27 mouse cellular contexts compared by ENCODE assay signal in genomic region chr6:89428661-89429375, GRCm38 (mm10).
A peak's percentile ranks its signal among the peaks of the same experiment; 100 is the strongest.
DNase-seq lines count a peak whose midpoint lies in the region; ATAC-seq and TF ChIP-seq lines count a peak whose summit lies in the region.
"Had no signal": no experiment of that assay in that cellular context is flagged by ENCODE, and none has a peak within 500 bp of the region (broad histone marks: within the 10 kb centered on the region; RNA-seq: fewer than 3 reads in every experiment).

No protein-coding gene starts in this region.

- ATAC-seq in intestine, embryonic 16.5 days: peak; percentile 85
- no peak for ATAC-seq in liver, embryonic 11.5 days (replicated peaks; ENCODE audit: low FRiP score)
- ATAC-seq: forebrain, embryonic 14.5 days; forebrain, postnatal 0 days; Patski had no signal

- H3K9me3 ChIP-seq in intestine, embryonic 16.5 days (ENCODE audit: control insufficient read depth, low read length): no peaks in the 10 kb centered on the region
- no peaks in the 10 kb centered on the region for H3K9me3 ChIP-seq in liver, embryonic 11.5 days (ENCODE audit: control insufficient read depth, low read length)
- H3K9me3 ChIP-seq: embryonic facial prominence, embryonic 12.5 days; embryonic facial prominence, embryonic 15.5 days; G1E; heart, embryonic 10.5 days; heart, embryonic 13.5 days had no signal

- TF ChIP-seq CTCF in kidney, adult 2 months (conservative IDR thresholded peaks at IDR 0.05; ENCODE audit: insufficient read depth, insufficient read length, low read depth, low read length): no peak
- no peak for TF ChIP-seq CTCF in small intestine, adult 2 months (IDR thresholded peaks at IDR 0.05; ENCODE audit: extremely low read depth, insufficient read length, insufficient replicate concordance, low read depth, low read length)

- no peak overlapping the region for H3K4me3 ChIP-seq in kidney, adult 2 months (ENCODE audit: insufficient read depth, low read depth, low read length)
- H3K4me3 ChIP-seq in intestine, embryonic 16.5 days (ENCODE audit: low read length): no peak overlapping the region
- H3K4me3 ChIP-seq in small intestine, adult 2 months (ENCODE audit: low read depth, low read length): no peak overlapping the region
- no peak overlapping the region for H3K4me3 ChIP-seq in liver, embryonic 11.5 days (ENCODE audit: low read depth, low read length)
- H3K4me3 ChIP-seq: embryonic facial prominence, embryonic 12.5 days; embryonic facial prominence, embryonic 15.5 days; heart, adult 2 months; heart, embryonic 10.5 days; heart, embryonic 13.5 days had no signal

- peak; percentile 61 for DNase-seq in kidney, adult 2 months
- DNase-seq in kidney, postnatal 14 days: no peak
- no peak for DNase-seq in left cerebral cortex, postnatal 25 days (ENCODE audit: low spot score in 2 of 2)
- DNase-seq in liver, embryonic 11.5 days (ENCODE audit: low spot score): no peak
- DNase-seq in cerebellum, postnatal 4 days (ENCODE audit: low spot score in 2 of 2): no peak
- DNase-seq: adrenal gland, postnatal 10 days; adrenal gland, postnatal 36 days; B cell, adult 2 months; cerebellum, adult 18-20 months; cerebellum, adult 9-10 months; cerebellum, postnatal 14 days; forebrain, postnatal 0 days; gastrocnemius, postnatal 36 days; heart, adult 2 months; heart, postnatal 14 days; heart, postnatal 4 days had no signal

- H3K27me3 ChIP-seq in kidney, adult 2 months (replicated peaks; ENCODE audit: control insufficient read depth, insufficient read depth, low read length): no peaks in the 10 kb centered on the region
- no peaks in the 10 kb centered on the region for H3K27me3 ChIP-seq in intestine, embryonic 16.5 days (replicated peaks; ENCODE audit: control insufficient read depth, insufficient read depth, low read length)
- H3K27me3 ChIP-seq in small intestine, adult 2 months (ENCODE audit: control insufficient read depth, insufficient read depth, low read length): no peaks in the 10 kb centered on the region
- H3K27me3 ChIP-seq in liver, embryonic 11.5 days (replicated peaks; ENCODE audit: control insufficient read depth, insufficient read depth, low read length): no peaks in the 10 kb centered on the region; the same call in 1 of the 2 replicates
- H3K27me3 ChIP-seq: CH12.LX; embryonic facial prominence, embryonic 12.5 days; embryonic facial prominence, embryonic 15.5 days; heart, embryonic 13.5 days; Patski had no signal

- no peaks in the 10 kb centered on the region for H3K36me3 ChIP-seq in kidney, adult 2 months (ENCODE audit: control insufficient read depth, insufficient read depth, low read length)
- no peaks in the 10 kb centered on the region for H3K36me3 ChIP-seq in intestine, embryonic 16.5 days (ENCODE audit: control insufficient read depth, insufficient read depth, low read length)
- no peaks in the 10 kb centered on the region for H3K36me3 ChIP-seq in small intestine, adult 2 months (ENCODE audit: control insufficient read depth, insufficient read depth, low read length)
- no peaks in the 10 kb centered on the region for H3K36me3 ChIP-seq in liver, embryonic 11.5 days (ENCODE audit: control insufficient read depth, insufficient read depth, low read length)
- H3K36me3 ChIP-seq: embryonic facial prominence, embryonic 12.5 days; embryonic facial prominence, embryonic 15.5 days; G1E; heart, embryonic 10.5 days; heart, embryonic 13.5 days had no signal

- intact Hi-C loops in left cerebral cortex, postnatal 25 days (cut with DNase I): no loop called here

- TF ChIP-seq POLR2A in kidney, adult 2 months (IDR thresholded peaks at IDR 0.05; ENCODE audit: low read depth, low read length): no peak
- no peak for TF ChIP-seq POLR2A in small intestine, adult 2 months (IDR thresholded peaks at IDR 0.05; ENCODE audit: low read depth, low read length)

- no peak overlapping the region for H3K9ac ChIP-seq in intestine, embryonic 16.5 days (ENCODE audit: low read depth, low read length)
- no peak overlapping the region for H3K9ac ChIP-seq in liver, embryonic 11.5 days (ENCODE audit: low read depth, low read length)
- H3K9ac ChIP-seq: embryonic facial prominence, embryonic 12.5 days; embryonic facial prominence, embryonic 15.5 days; forebrain, postnatal 0 days; heart, embryonic 13.5 days; hindbrain, embryonic 14.5 days had no signal

- H3K27ac ChIP-seq in kidney, adult 2 months (ENCODE audit: insufficient read depth, low read depth, low read length): no peak overlapping the region; the same call in 1 of the 2 replicates
- peak overlapping the region; percentile 75 for H3K27ac ChIP-seq in intestine, embryonic 16.5 days (ENCODE audit: low read length)
- peak overlapping the region; percentile 46 for H3K27ac ChIP-seq in small intestine, adult 2 months (ENCODE audit: insufficient read depth, low read depth, low read length)
- H3K27ac ChIP-seq in liver, embryonic 11.5 days (ENCODE audit: low read depth, low read length): no peak overlapping the region
- H3K27ac ChIP-seq: embryonic facial prominence, embryonic 12.5 days; embryonic facial prominence, embryonic 15.5 days; heart, adult 2 months; heart, embryonic 10.5 days; heart, embryonic 13.5 days; hindbrain, embryonic 14.5 days had no signal

- no peak overlapping the region for H3K4me2 ChIP-seq in intestine, embryonic 16.5 days (ENCODE audit: low read depth, low read length)
- H3K4me2 ChIP-seq in liver, embryonic 11.5 days: no peak overlapping the region
- H3K4me2 ChIP-seq: embryonic facial prominence, embryonic 12.5 days; embryonic facial prominence, embryonic 15.5 days; heart, embryonic 13.5 days; hindbrain, embryonic 14.5 days had no signal

- WGBS in kidney, adult 2 months: 65% methylated on average over 2 of the region's 2 CpGs
- WGBS in intestine, embryonic 16.5 days: 23% methylated on average over 2 of the region's 2 CpGs
- WGBS in small intestine, adult 2 months: 22% methylated on average over 2 of the region's 2 CpGs
- WGBS in liver, embryonic 11.5 days: 60% methylated on average over 2 of the region's 2 CpGs

- peaks cover 4% of the 10 kb centered on the region for H3K4me1 ChIP-seq in kidney, adult 2 months (ENCODE audit: control insufficient read depth, insufficient read depth, low read length)
- peaks cover 7% of the 10 kb centered on the region; the same call in 1 of the 2 replicates for H3K4me1 ChIP-seq in intestine, embryonic 16.5 days (ENCODE audit: control insufficient read depth, insufficient read depth, low read length)
- peaks cover 6% of the 10 kb centered on the region; the same call in 1 of the 2 replicates for H3K4me1 ChIP-seq in small intestine, adult 2 months (ENCODE audit: control insufficient read depth, insufficient read depth, insufficient read length, low read length)
- no peaks in the 10 kb centered on the region for H3K4me1 ChIP-seq in liver, embryonic 11.5 days (replicated peaks; ENCODE audit: control insufficient read depth, insufficient read depth, low read length)
- H3K4me1 ChIP-seq: embryonic facial prominence, embryonic 12.5 days; embryonic facial prominence, embryonic 15.5 days had no signal

Comparison
In these comparisons a context has a peak if more than half of its experiments do, and no peak if none do; other contexts are left out.
1. H3K27ac ChIP-seq: peak in intestine, embryonic 16.5 days (single experiment) and small intestine, adult 2 months (single experiment); none in kidney, adult 2 months (single experiment) and liver, embryonic 11.5 days (single experiment).